Mouse (Mus musculus) testis, adult 2 months (tissue): ENCODE results near the gene Npff. TPM values are rescaled to one million over a fixed set of nuclear protein-coding genes. Genes with fewer than 3 reads are reported as not detected.

Experiments
- H3K27ac ChIP-seq: fragments of 200-500 bp; 2 replicates; pipeline ENCODE4 v1.5.1; 2012; ENCODE audit warnings: low read depth, low read length; ENCODE audit not compliant: control insufficient read depth, insufficient read depth
- H3K27me3 ChIP-seq: fragments of 200-500 bp; 2 replicates; pipeline ENCODE4 v1.6.1; 2012; ENCODE audit warnings: mild to moderate bottlenecking, low read length, moderate library complexity; ENCODE audit not compliant: control insufficient read depth, insufficient read depth
- H3K36me3 ChIP-seq: fragments of 200-500 bp; 2 replicates; pipeline ENCODE4 v1.6.1; 2012; ENCODE audit warnings: mild to moderate bottlenecking, low read length; ENCODE audit not compliant: control insufficient read depth, insufficient read depth
- H3K4me1 ChIP-seq: fragments of 200-500 bp; 2 replicates; pipeline ENCODE4 v1.6.1; 2012; ENCODE audit warnings: low read length; ENCODE audit not compliant: control insufficient read depth, insufficient read depth
- H3K4me3 ChIP-seq: fragments of 200-500 bp; 2 replicates; pipeline ENCODE4 v1.5.1; 2012; ENCODE audit warnings: low read depth, mild to moderate bottlenecking, low read length, moderate library complexity, mixed read lengths; ENCODE audit not compliant: control insufficient read depth
- CTCF ChIP-seq: fragments of 200-500 bp; IDR thresholded peaks from 2 replicates; pipeline ENCODE4 v1.5.1; 2012; ENCODE audit warnings: low read depth, mild to moderate bottlenecking, inconsistent platforms, low read length, moderate library complexity; ENCODE audit not compliant: control insufficient read depth, insufficient read depth, insufficient replicate concordance
- POLR2A ChIP-seq: fragments of 200-500 bp; IDR thresholded peaks from 2 replicates; pipeline ENCODE4 v1.6.1; 2012; ENCODE audit warnings: low read depth, mild to moderate bottlenecking, inconsistent platforms, low read length, moderate library complexity; ENCODE audit not compliant: control insufficient read depth
- polyA plus RNA-seq: library from polyadenylated mRNA; depleted of rRNA; stranded (reverse); fragments of >200 nt; gene quantifications from 2 replicates; pipeline ENCODE4 v1.2.3, GENCODE M21; 2012

Npff gene
- polyA plus RNA-seq, 1 experiment, result 0.67 TPM

- no peak overlapping the region for H3K4me3 ChIP-seq
- TF ChIP-seq CTCF (no peak), POLR2A (no peak)
- H3K27me3 ChIP-seq, result no peaks in the 10 kb centered on the region
- H3K36me3 ChIP-seq, result peaks cover 1% of the 10 kb centered on the region
- no peak overlapping the region for H3K27ac ChIP-seq
- H3K4me1 ChIP-seq, result no peaks in the 10 kb centered on the region
Measured at GRCm38 (mm10) chr15:102555581-102555980, 30.8 kb upstream of the Npff start.

- no peak overlapping the region for H3K27ac ChIP-seq
- no peaks in the 10 kb centered on the region for H3K4me1 ChIP-seq
- peaks cover 1% of the 10 kb centered on the region for H3K36me3 ChIP-seq
- no peak overlapping the region for H3K4me3 ChIP-seq
- TF ChIP-seq POLR2A (no peak), CTCF (no peak)
- no peaks in the 10 kb centered on the region for H3K27me3 ChIP-seq
Measured at GRCm38 (mm10) chr15:102552599-102552998, 27.9 kb upstream of the Npff start.

GRCm38 (mm10) chr15:102547478-102547877 lies 22.7 kb upstream of the Npff start:
- Histone ChIP-seq H3K4me1 (no peaks in the 10 kb centered on the region), H3K27me3 (no peaks in the 10 kb centered on the region), H3K4me3 (no peak overlapping the region), H3K36me3 (peaks cover 2% of the 10 kb centered on the region), H3K27ac (no peak overlapping the region)
- TF ChIP-seq POLR2A (no peak), CTCF (no peak)

- Histone ChIP-seq H3K4me3 (no peak overlapping the region), H3K27ac (no peak overlapping the region), H3K36me3 (peaks cover 2% of the 10 kb centered on the region), H3K27me3 (no peaks in the 10 kb centered on the region), H3K4me1 (no peaks in the 10 kb centered on the region)
- no peak for TF ChIP-seq CTCF
- TF ChIP-seq POLR2A, result no peak
Measured at GRCm38 (mm10) chr15:102546677-102547427, 22.1 kb upstream of the Npff start.

- Histone ChIP-seq H3K4me1 (no peaks in the 10 kb centered on the region), H3K27ac (no peak overlapping the region), H3K36me3 (peaks cover 2% of the 10 kb centered on the region), H3K27me3 (no peaks in the 10 kb centered on the region), H3K4me3 (no peak overlapping the region)
- TF ChIP-seq POLR2A (no peak), CTCF (no peak)
Measured at GRCm38 (mm10) chr15:102546246-102546645, 21.5 kb upstream of the Npff start.

- H3K4me1 ChIP-seq, result no peaks in the 10 kb centered on the region
- peaks cover 2% of the 10 kb centered on the region; the same call in 1 of the 2 replicates for H3K36me3 ChIP-seq
Measured at GRCm38 (mm10) chr15:102544801-102545200, 20.1 kb upstream of the Npff start.

GRCm38 (mm10) chr15:102533926-102534325 lies 9.2 kb upstream of the Npff start:
- Histone ChIP-seq H3K27ac (no peak overlapping the region), H3K36me3 (peaks cover 2% of the 10 kb centered on the region), H3K27me3 (no peaks in the 10 kb centered on the region), H3K4me1 (no peaks in the 10 kb centered on the region), H3K4me3 (no peak overlapping the region)
- TF ChIP-seq CTCF (no peak), POLR2A (no peak)

More at GRCm38 (mm10) chr15:102544801-102545200, 20.1 kb upstream of the Npff start:
- no peak overlapping the region for H3K4me3 ChIP-seq
- no peak overlapping the region for H3K27ac ChIP-seq
- TF ChIP-seq CTCF (no peak), POLR2A (no peak)
- H3K27me3 ChIP-seq, result no peaks in the 10 kb centered on the region

- TF ChIP-seq CTCF (no peak), POLR2A (no peak)
- Histone ChIP-seq H3K4me1 (no peaks in the 10 kb centered on the region), H3K27me3 (no peaks in the 10 kb centered on the region), H3K4me3 (no peak overlapping the region), H3K36me3 (peaks cover 2% of the 10 kb centered on the region), H3K27ac (no peak overlapping the region)
Measured at GRCm38 (mm10) chr15:102532106-102532900, 7.6 kb upstream of the Npff start.
